Mouse (Mus musculus) T-helper 17 cell (primary cell): ENCODE results near the gene Cdh26.

Experiments
- in situ Hi-C, 2 experiments: fragments of 300-600 bp; cut with MboI, MseI; formaldehyde crosslinking; loops; 1 replicate in 1 of 2; 2 replicates in 1 of 2; pipeline ENCODE4 v1.15.1; 2025; ENCODE audit warnings: high pct_unique_total_duplicates in 2 of 2

The Cdh26 gene

GRCm38 (mm10) chr2:178437311-178437710 is 7.0 kb downstream of the Cdh26 start:
- in situ Hi-C loops, result no loop called here

GRCm38 (mm10) chr2:178449386-178449785 is 19.1 kb downstream of the Cdh26 start:
- in situ Hi-C loops, result no loop called here

GRCm38 (mm10) chr2:178450236-178450635 is 19.9 kb downstream of the Cdh26 start:
- in situ Hi-C loops, result no loop called here

- in situ Hi-C loops, result no loop called here
These were observed 20.6 kb downstream of the Cdh26 start for GRCm38 (mm10) chr2:178450961-178451360.

GRCm38 (mm10) chr2:178454664-178455516 is 24.6 kb downstream of the Cdh26 start:
- in situ Hi-C loops, result no loop called here

- in situ Hi-C loops, result no loop called here
These were observed 27.1 kb downstream of the Cdh26 start for GRCm38 (mm10) chr2:178457414-178457813.

GRCm38 (mm10) chr2:178460353-178460752 is 30.0 kb downstream of the Cdh26 start:
- in situ Hi-C loops, result no loop called here

- in situ Hi-C loops, result no loop called here
These were observed 41.5 kb downstream of the Cdh26 start for GRCm38 (mm10) chr2:178471546-178472480.

- in situ Hi-C loops, result no loop called here
These were observed 43.6 kb downstream of the Cdh26 start for GRCm38 (mm10) chr2:178473916-178474315.

GRCm38 (mm10) chr2:178477228-178477627 is 46.9 kb downstream of the Cdh26 start:
- in situ Hi-C loops, result no loop called here

GRCm38 (mm10) chr2:178479011-178479410 is 48.7 kb downstream of the Cdh26 start:
- in situ Hi-C loops, result no loop called here

GRCm38 (mm10) chr2:178480932-178481331 is 50.6 kb downstream of the Cdh26 start:
- in situ Hi-C loops, result no loop called here

GRCm38 (mm10) chr2:178483462-178483861 is 53.1 kb downstream of the Cdh26 start:
- in situ Hi-C loops, result no loop called here

GRCm38 (mm10) chr2:178488276-178488675 is 57.9 kb downstream of the Cdh26 start:
- in situ Hi-C loops, result no loop called here

GRCm38 (mm10) chr2:178490245-178490920 is 60.1 kb downstream of the Cdh26 start:
- in situ Hi-C loops, result no loop called here

- in situ Hi-C loops, result no loop called here
These were observed 63.7 kb downstream of the Cdh26 start for GRCm38 (mm10) chr2:178494066-178494465.

GRCm38 (mm10) chr2:178495816-178496215 is 65.5 kb downstream of the Cdh26 start:
- in situ Hi-C loops, result no loop called here

GRCm38 (mm10) chr2:178497900-178498299 is 67.6 kb downstream of the Cdh26 start:
- in situ Hi-C loops, result no loop called here

GRCm38 (mm10) chr2:178498409-178498808 is 68.1 kb downstream of the Cdh26 start:
- in situ Hi-C loops, result no loop called here

- in situ Hi-C loops, result loop anchor here (10.0 kb wide), 1 partner anchor 162 kb away; no protein-coding TSS in a partner anchor
These were observed 72.1 kb downstream of the Cdh26 start for GRCm38 (mm10) chr2:178502469-178502868.

- in situ Hi-C loops, result loop anchor here (10.0 kb wide), 1 partner anchor 159 kb away; no protein-coding TSS in a partner anchor
These were observed 75.7 kb downstream of the Cdh26 start for GRCm38 (mm10) chr2:178506056-178506455.
